Mouse (Mus musculus): ENCODE measurements around the gene Zfp296. TPM values are rescaled to one million over a fixed set of nuclear protein-coding genes. Genes with fewer than 3 reads are reported as not detected.
A peak's percentile ranks its signal among the peaks of the same experiment; 100 is the strongest.

Gene Zfp296
- polyA plus RNA-seq, 1 experiment from 2014 or later = 1.5 TPM

GRCm38 (mm10) chr7:19549394-19549793 lies 27.7 kb upstream of the Zfp296 start:
- ATAC-seq (ENCODE audit: low read depth) (no peak), DNase-seq (no peak)
- Histone ChIP-seq H3K4me2 (no peak overlapping the region), H3K4me1 (replicated peaks) (peaks cover 77% of the 10 kb centered on the region), H3K27ac (no peak overlapping the region), H3K36me3 (peaks cover 38% of the 10 kb centered on the region), H3K9ac (no peak overlapping the region), H3K4me3 (replicated peaks) (no peak overlapping the region), H3K27me3 (no peaks in the 10 kb centered on the region), H3K9me3 (replicated peaks) (no peaks in the 10 kb centered on the region)
- 87% methylated on average over 10 of the region's 10 CpGs for WGBS (ENCODE audit: insufficient replicate concordance)

DNA sequence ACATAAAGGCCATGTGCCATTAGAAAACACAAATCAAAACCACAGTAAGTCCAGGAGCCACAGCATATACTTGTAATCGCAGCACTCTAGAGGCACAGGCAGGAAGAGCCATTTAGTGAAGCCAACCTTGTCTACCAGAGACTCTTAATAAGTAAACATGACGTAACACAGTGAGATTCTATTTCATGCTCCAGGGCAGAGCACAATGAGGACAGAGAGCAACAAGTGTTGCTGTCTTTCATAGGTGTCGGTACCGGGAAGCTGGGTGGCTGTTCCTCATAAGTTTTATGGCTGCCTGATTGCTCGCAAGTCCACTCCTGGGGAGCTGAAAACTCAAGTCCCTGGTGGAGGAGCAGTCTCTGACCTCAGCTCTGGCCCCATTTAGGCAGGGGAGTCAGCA lies 25.5 kb upstream of the Zfp296 start:
- Histone ChIP-seq H3K4me1 (replicated peaks) (peaks cover 69% of the 10 kb centered on the region), H3K27ac (no peak overlapping the region), H3K9ac (no peak overlapping the region), H3K27me3 (no peaks in the 10 kb centered on the region), H3K4me2 (no peak overlapping the region), H3K36me3 (peaks cover 60% of the 10 kb centered on the region), H3K4me3 (replicated peaks) (no peak overlapping the region), H3K9me3 (replicated peaks) (no peaks in the 10 kb centered on the region)
- ATAC-seq (ENCODE audit: low read depth) = no peak
- WGBS (ENCODE audit: insufficient replicate concordance) = 85% methylated on average over 5 of the region's 5 CpGs
- no peak for DNase-seq

DNA sequence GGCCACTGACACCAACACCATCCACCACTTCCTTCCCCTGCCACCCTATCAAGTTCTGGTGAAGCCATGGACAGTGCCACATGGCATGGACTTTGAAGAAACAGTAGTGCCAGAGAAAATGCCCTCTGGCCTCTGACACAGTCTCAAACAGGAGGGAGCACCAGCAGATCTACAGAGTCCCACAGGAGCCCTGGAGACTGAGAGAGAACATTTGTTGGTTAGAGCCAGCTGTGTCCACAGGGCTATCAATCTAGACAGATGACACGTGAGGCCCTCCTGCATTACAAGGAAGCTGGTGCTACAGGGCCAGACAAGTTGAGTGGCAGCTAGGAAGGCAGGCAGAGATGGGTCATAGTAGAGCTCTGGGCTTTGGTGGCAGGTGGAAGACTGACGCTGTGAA lies 24.6 kb upstream of the Zfp296 start:
- no peak for ATAC-seq (ENCODE audit: low read depth)
- no peak overlapping the region for H3K4me3 ChIP-seq (replicated peaks)
- no peak for DNase-seq
- H3K4me1 ChIP-seq (replicated peaks) = peaks cover 69% of the 10 kb centered on the region
- H3K36me3 ChIP-seq = peaks cover 68% of the 10 kb centered on the region
- H3K27me3 ChIP-seq = no peaks in the 10 kb centered on the region
- no peak overlapping the region for H3K4me2 ChIP-seq
- whole genome bisulfite sequencing (ENCODE audit: insufficient replicate concordance) = 40% methylated on average over 2 of the region's 2 CpGs
- H3K9ac ChIP-seq = peak overlapping the region; percentile 5; the same call in 1 of the 2 replicates
- H3K9me3 ChIP-seq (replicated peaks) = no peaks in the 10 kb centered on the region
- H3K27ac ChIP-seq = no peak overlapping the region; the same call in 1 of the 2 replicates

GRCm38 (mm10) chr7:19554168-19554567 lies 22.9 kb upstream of the Zfp296 start:
- no peaks in the 10 kb centered on the region for H3K27me3 ChIP-seq
- peaks cover 70% of the 10 kb centered on the region for H3K4me1 ChIP-seq (replicated peaks)
- H3K9me3 ChIP-seq (replicated peaks) = no peaks in the 10 kb centered on the region
- H3K9ac ChIP-seq = no peak overlapping the region
- H3K4me3 ChIP-seq (replicated peaks) = no peak overlapping the region
- H3K27ac ChIP-seq = no peak overlapping the region
- peaks cover 76% of the 10 kb centered on the region for H3K36me3 ChIP-seq
- ATAC-seq (ENCODE audit: low read depth) (no peak), DNase-seq (no peak)
- H3K4me2 ChIP-seq = no peak overlapping the region
- WGBS (ENCODE audit: insufficient replicate concordance) = 96% methylated on average over 1 of the region's 1 CpGs

DNA sequence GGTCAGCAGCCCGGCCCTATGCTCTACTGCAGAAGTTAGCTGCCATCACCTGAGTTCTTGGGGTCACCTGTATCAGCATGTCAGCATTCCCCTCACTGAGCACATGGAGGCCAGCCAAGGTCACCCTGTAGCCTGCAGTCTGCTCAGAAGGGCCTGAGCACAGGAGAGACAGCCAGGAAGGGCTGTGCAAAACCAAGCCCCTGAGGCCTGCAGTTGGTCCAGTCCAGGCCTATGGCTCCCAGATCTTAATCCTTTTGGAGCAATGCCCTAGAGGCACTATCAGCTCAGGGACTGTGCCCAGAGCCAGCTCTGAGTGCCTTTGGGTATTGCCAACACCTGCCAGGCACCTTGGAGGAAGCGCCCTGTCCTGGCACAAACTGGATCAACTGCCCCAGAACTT lies 20.0 kb upstream of the Zfp296 start:
- no peak for ATAC-seq (ENCODE audit: low read depth)

GRCm38 (mm10) chr7:19557982-19558900 lies 18.8 kb upstream of the Zfp296 start:
- 65% methylated on average over 6 of the region's 6 CpGs for WGBS (ENCODE audit: insufficient replicate concordance)
- H3K4me2 ChIP-seq = peak overlapping the region; percentile 81
- H3K4me3 ChIP-seq (replicated peaks) = peak overlapping the region; percentile 100
- ATAC-seq (ENCODE audit: low read depth) (peak; percentile 43), DNase-seq (no peak)
- peak overlapping the region; percentile 99 for H3K9ac ChIP-seq
- no peaks in the 10 kb centered on the region for H3K27me3 ChIP-seq
- peak overlapping the region; percentile 79 for H3K27ac ChIP-seq
- H3K9me3 ChIP-seq (replicated peaks) = no peaks in the 10 kb centered on the region
- H3K36me3 ChIP-seq = peaks cover 61% of the 10 kb centered on the region
- peaks cover 69% of the 10 kb centered on the region for H3K4me1 ChIP-seq (replicated peaks)

More for the DNA sequence above, 20.0 kb upstream of the Zfp296 start:
- H3K4me3 ChIP-seq (replicated peaks) = no peak overlapping the region
- peaks cover 73% of the 10 kb centered on the region for H3K4me1 ChIP-seq (replicated peaks)
- H3K9me3 ChIP-seq (replicated peaks) = no peaks in the 10 kb centered on the region
- no peak for DNase-seq
- no peak overlapping the region for H3K27ac ChIP-seq
- H3K9ac ChIP-seq = peak overlapping the region; percentile 17; the same call in 1 of the 2 replicates
- H3K36me3 ChIP-seq = peaks cover 73% of the 10 kb centered on the region
- 94% methylated on average over 2 of the region's 2 CpGs for WGBS (ENCODE audit: insufficient replicate concordance)
- H3K27me3 ChIP-seq = no peaks in the 10 kb centered on the region
- no peak overlapping the region for H3K4me2 ChIP-seq

- WGBS (ENCODE audit: insufficient replicate concordance) = 54% methylated on average over 2 of the region's 2 CpGs
- Histone ChIP-seq H3K36me3 (peaks cover 54% of the 10 kb centered on the region), H3K9ac (peak overlapping the region; percentile 99), H3K4me2 (peak overlapping the region; percentile 81), H3K27ac (peak overlapping the region; percentile 79), H3K4me1 (replicated peaks) (peaks cover 73% of the 10 kb centered on the region), H3K9me3 (replicated peaks) (no peaks in the 10 kb centered on the region), H3K27me3 (no peaks in the 10 kb centered on the region), H3K4me3 (replicated peaks) (peak overlapping the region; percentile 100)
- DNase-seq (no peak), ATAC-seq (ENCODE audit: low read depth) (no peak)
These were observed 18.1 kb upstream of the Zfp296 start for GRCm38 (mm10) chr7:19558965-19559364.

- Histone ChIP-seq H3K9ac (peak overlapping the region; percentile 99), H3K4me3 (replicated peaks) (peak overlapping the region; percentile 100), H3K9me3 (replicated peaks) (0 out of 2 replicates have a peak, but pooled peaks cover 5% of the 10 kb centered on the region), H3K36me3 (peaks cover 54% of the 10 kb centered on the region), H3K27ac (peak overlapping the region; percentile 98), H3K4me1 (replicated peaks) (peaks cover 80% of the 10 kb centered on the region), H3K27me3 (no peaks in the 10 kb centered on the region), H3K4me2 (peak overlapping the region; percentile 81)
- 6% methylated on average over 11 of the region's 11 CpGs for WGBS (ENCODE audit: insufficient replicate concordance)
- DNase-seq (no peak), ATAC-seq (ENCODE audit: low read depth) (no peak)
These were observed 16.4 kb upstream of the Zfp296 start for GRCm38 (mm10) chr7:19560491-19561260.

DNA sequence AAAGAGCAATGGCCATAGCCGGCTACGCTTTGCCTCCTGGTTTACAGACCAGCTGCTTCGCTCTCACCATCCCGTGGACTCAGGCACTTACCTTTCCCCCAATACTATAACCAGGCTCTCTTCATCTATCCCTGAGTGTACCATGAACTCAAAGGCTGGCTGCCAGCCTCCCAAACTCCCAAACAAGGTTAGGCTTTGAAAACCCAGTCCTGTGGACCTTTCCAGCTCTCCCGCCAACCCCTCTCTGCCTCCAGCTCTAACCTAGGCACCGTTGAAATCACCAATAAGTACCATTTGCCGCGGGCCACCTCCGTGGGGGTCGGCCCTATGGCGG lies 15.7 kb upstream of the Zfp296 start:
- peak overlapping the region; percentile 81 for H3K4me2 ChIP-seq
- peak overlapping the region; percentile 99 for H3K9ac ChIP-seq
- DNase-seq (no peak), ATAC-seq (ENCODE audit: low read depth) (no peak)
- H3K27ac ChIP-seq = peak overlapping the region; percentile 98
- under 1% methylated on average over 11 of the region's 11 CpGs for WGBS (ENCODE audit: insufficient replicate concordance)
- H3K36me3 ChIP-seq = peaks cover 51% of the 10 kb centered on the region
- H3K27me3 ChIP-seq = no peaks in the 10 kb centered on the region
- H3K4me3 ChIP-seq (replicated peaks) = peak overlapping the region; percentile 100
- 0 out of 2 replicates have a peak, but pooled peaks cover 5% of the 10 kb centered on the region for H3K9me3 ChIP-seq (replicated peaks)
- H3K4me1 ChIP-seq (replicated peaks) = peaks cover 83% of the 10 kb centered on the region

GRCm38 (mm10) chr7:19561765-19562642 lies 15.1 kb upstream of the Zfp296 start:
- peak; percentile 74 for ATAC-seq (ENCODE audit: low read depth)
- peaks cover 77% of the 10 kb centered on the region for H3K4me1 ChIP-seq (replicated peaks)
- peak; percentile 81 for DNase-seq
- peak overlapping the region; percentile 100 for H3K4me3 ChIP-seq (replicated peaks)
- no peaks in the 10 kb centered on the region for H3K27me3 ChIP-seq
- under 1% methylated on average over 102 of the region's 102 CpGs for whole genome bisulfite sequencing (ENCODE audit: insufficient replicate concordance)
- peak overlapping the region; percentile 99 for H3K9ac ChIP-seq
- peak overlapping the region; percentile 98 for H3K27ac ChIP-seq
- H3K36me3 ChIP-seq = peaks cover 50% of the 10 kb centered on the region
- H3K9me3 ChIP-seq (replicated peaks) = 0 out of 2 replicates have a peak, but pooled peaks cover 5% of the 10 kb centered on the region
- H3K4me2 ChIP-seq = peak overlapping the region; percentile 81

All from liver, embryonic 13.5 days (tissue).